Comparison of ENCODE assay signal across 11 mouse cellular contexts in the genomic region with DNA sequence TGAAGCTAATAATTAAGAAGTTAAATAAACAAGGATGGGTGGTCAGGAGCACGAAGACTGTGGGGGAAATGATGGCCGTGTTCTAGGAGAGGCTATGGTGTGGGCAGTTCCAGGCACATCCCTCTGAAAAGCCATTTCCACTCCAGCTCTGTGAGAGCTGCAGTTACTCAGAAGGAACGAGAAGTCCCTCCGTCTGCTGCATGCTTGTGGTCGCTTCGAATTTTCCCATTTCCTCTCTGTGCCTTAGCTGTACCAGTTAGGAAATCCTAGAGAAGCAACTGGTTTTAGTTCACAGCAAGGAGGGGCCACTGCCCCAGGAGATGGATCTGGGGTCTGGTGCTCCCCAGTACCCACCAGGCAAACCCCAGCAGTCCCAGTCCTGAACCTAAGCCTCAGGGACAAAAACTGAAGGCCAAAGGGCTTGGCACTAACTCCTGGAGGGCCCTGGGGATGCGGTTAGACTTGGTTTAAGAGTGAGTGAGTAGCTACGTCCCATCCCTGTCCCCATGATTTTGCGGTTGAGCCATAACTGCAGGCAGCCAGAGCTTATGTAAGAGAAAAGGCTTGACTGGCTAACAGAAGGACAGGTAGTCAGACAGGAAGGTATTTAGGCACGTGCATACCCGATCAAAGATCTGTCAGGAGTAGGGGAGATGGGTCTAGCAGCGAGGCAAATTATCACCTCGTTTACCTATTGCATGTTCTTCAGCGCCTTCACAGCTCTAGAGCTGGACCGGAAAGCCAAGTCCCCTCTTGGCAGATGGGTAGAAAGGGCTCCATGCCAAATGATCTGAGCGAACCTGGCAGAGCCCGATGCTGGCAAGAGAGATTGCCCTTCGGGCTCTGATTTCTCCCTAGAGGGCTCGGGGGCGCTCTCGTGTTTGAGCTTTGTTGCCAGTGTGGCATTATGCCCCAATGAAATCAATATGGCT. TPM values are rescaled to one million over a fixed set of nuclear protein-coding genes. Genes with fewer than 3 reads are reported as not detected.
DNase-seq lines count a peak whose midpoint lies in the region; ATAC-seq and TF ChIP-seq lines count a peak whose summit lies in the region.
"Had no signal": no experiment of that assay in that cellular context is flagged by ENCODE, and none has a peak within 500 bp of the region (broad histone marks: within the 10 kb centered on the region; RNA-seq: fewer than 3 reads in every experiment).

No protein-coding gene starts in this region.

- H3K4me2 ChIP-seq in hindbrain, embryonic 15.5 days = peak overlapping the region; percentile 14; the same call in 1 of the 2 replicates
- no peak overlapping the region for H3K4me2 ChIP-seq in hindbrain, embryonic 11.5 days (replicated peaks; ENCODE audit: low read depth, low read length)
- H3K4me2 ChIP-seq in midbrain, postnatal 0 days (ENCODE audit: low read depth, low read length, poor library complexity, severe bottlenecking) = no peak overlapping the region
- H3K4me2 ChIP-seq in liver, embryonic 16.5 days (ENCODE audit: low read depth, low read length) = no peak overlapping the region

- no peaks in the 10 kb centered on the region for H3K9me3 ChIP-seq in hindbrain, embryonic 15.5 days
- H3K9me3 ChIP-seq in hindbrain, embryonic 11.5 days (ENCODE audit: control insufficient read depth, low read length) = no peaks in the 10 kb centered on the region
- H3K9me3 ChIP-seq in midbrain, postnatal 0 days (ENCODE audit: low read length) = no peaks in the 10 kb centered on the region
- 0 out of 2 replicates have a peak, but pooled peaks cover 4% of the 10 kb centered on the region for H3K9me3 ChIP-seq in midbrain, embryonic 10.5 days (replicated peaks)
- H3K9me3 ChIP-seq in liver, embryonic 16.5 days (replicated peaks; ENCODE audit: control insufficient read depth, low read length) = peaks cover 4% of the 10 kb centered on the region; the same call in 1 of the 2 replicates

- peaks cover 37% of the 10 kb centered on the region for H3K27me3 ChIP-seq in hindbrain, embryonic 15.5 days
- H3K27me3 ChIP-seq in hindbrain, embryonic 11.5 days (ENCODE audit: control insufficient read depth, insufficient read depth, low read length) = peaks cover 10% of the 10 kb centered on the region; the same call in 1 of the 2 replicates
- H3K27me3 ChIP-seq in midbrain, postnatal 0 days (ENCODE audit: insufficient read depth, low read length) = peaks cover 4% of the 10 kb centered on the region; the same call in 1 of the 2 replicates
- peaks cover 35% of the 10 kb centered on the region for H3K27me3 ChIP-seq in midbrain, embryonic 10.5 days (ENCODE audit: low read depth, poor library complexity, severe bottlenecking)
- no peaks in the 10 kb centered on the region for H3K27me3 ChIP-seq in liver, embryonic 16.5 days (ENCODE audit: control insufficient read depth, insufficient read depth, low read depth, low read length)

- no peak for TF ChIP-seq CTCF in midbrain, postnatal 0 days (IDR thresholded peaks at IDR 0.05)

- peaks cover 3% of the 10 kb centered on the region; the same call in 1 of the 2 replicates for H3K4me1 ChIP-seq in hindbrain, embryonic 15.5 days (replicated peaks)
- H3K4me1 ChIP-seq in hindbrain, embryonic 11.5 days (replicated peaks; ENCODE audit: control insufficient read depth, insufficient read depth, low read length) = no peaks in the 10 kb centered on the region
- 0 out of 2 replicates have a peak, but pooled peaks cover 3% of the 10 kb centered on the region for H3K4me1 ChIP-seq in midbrain, postnatal 0 days (ENCODE audit: insufficient read depth, low read length)
- peaks cover 4% of the 10 kb centered on the region; the same call in 1 of the 2 replicates for H3K4me1 ChIP-seq in midbrain, embryonic 10.5 days
- peaks cover 40% of the 10 kb centered on the region for H3K4me1 ChIP-seq in liver, embryonic 16.5 days (ENCODE audit: control insufficient read depth, low read depth, low read length)

- 0 out of 2 replicates have a peak, but pooled peaks have one; percentile 23 for ATAC-seq in hindbrain, embryonic 15.5 days (ENCODE audit: low FRiP score, low read depth)
- no peak for ATAC-seq in hindbrain, embryonic 11.5 days (ENCODE audit: low FRiP score)
- no peak for ATAC-seq in midbrain, postnatal 0 days (ENCODE audit: low FRiP score)
- ATAC-seq in liver, embryonic 16.5 days (ENCODE audit: low read depth) = no peak

- DNase-seq in hindbrain, embryonic 11.5 days (ENCODE audit: low spot score) = no peak
- peak; percentile 90 for DNase-seq in midbrain, postnatal 0 days (ENCODE audit: low spot score)
- no peak for DNase-seq in midbrain, embryonic 10.5 days (ENCODE audit: low spot score)
- peak; percentile 95 to 96 for DNase-seq in cerebellum, postnatal 14 days
- no peak for DNase-seq in T-cell, adult 2 months (ENCODE audit: low spot score)
- DNase-seq in frontal cortex, postnatal 25 days (ENCODE audit: low spot score in 2 of 2) = no peak

- no peak overlapping the region for H3K4me3 ChIP-seq in hindbrain, embryonic 15.5 days
- no peak overlapping the region for H3K4me3 ChIP-seq in hindbrain, embryonic 11.5 days (ENCODE audit: low read depth, low read length)
- H3K4me3 ChIP-seq in midbrain, postnatal 0 days (ENCODE audit: low read depth, low read length) = no peak overlapping the region
- H3K4me3 ChIP-seq in midbrain, embryonic 10.5 days = no peak overlapping the region
- H3K4me3 ChIP-seq in liver, embryonic 16.5 days (ENCODE audit: low read depth, low read length) = no peak overlapping the region

- H3K27ac ChIP-seq in hindbrain, embryonic 15.5 days (replicated peaks) = no peak overlapping the region
- no peak overlapping the region for H3K27ac ChIP-seq in hindbrain, embryonic 11.5 days (ENCODE audit: low read depth, low read length)
- no peak overlapping the region for H3K27ac ChIP-seq in midbrain, postnatal 0 days (ENCODE audit: low read depth, low read length)
- H3K27ac ChIP-seq in midbrain, embryonic 10.5 days (replicated peaks) = no peak overlapping the region
- peak overlapping the region; percentile 0; the same call in 1 of the 2 replicates for H3K27ac ChIP-seq in liver, embryonic 16.5 days (ENCODE audit: low read length)

- no peaks in the 10 kb centered on the region for H3K36me3 ChIP-seq in hindbrain, embryonic 15.5 days
- no peaks in the 10 kb centered on the region for H3K36me3 ChIP-seq in hindbrain, embryonic 11.5 days (ENCODE audit: control insufficient read depth, insufficient read depth, low read length)
- H3K36me3 ChIP-seq in midbrain, postnatal 0 days (ENCODE audit: insufficient read depth, low read length) = no peaks in the 10 kb centered on the region
- no peaks in the 10 kb centered on the region for H3K36me3 ChIP-seq in midbrain, embryonic 10.5 days
- H3K36me3 ChIP-seq in liver, embryonic 16.5 days (ENCODE audit: control insufficient read depth, insufficient read depth) = no peaks in the 10 kb centered on the region
- H3K36me3 ChIP-seq: G1E had no signal

- 73% methylated on average over 21 of the region's 21 CpGs for WGBS in hindbrain, embryonic 15.5 days
- WGBS in hindbrain, embryonic 11.5 days = 93% methylated on average over 21 of the region's 21 CpGs
- WGBS in midbrain, postnatal 0 days = 81% methylated on average over 21 of the region's 21 CpGs
- 93% methylated on average over 21 of the region's 21 CpGs for WGBS in midbrain, embryonic 10.5 days
- WGBS in liver, embryonic 16.5 days (ENCODE audit: insufficient replicate concordance) = 84% methylated on average over 21 of the region's 21 CpGs

- no peak overlapping the region for H3K9ac ChIP-seq in hindbrain, embryonic 15.5 days
- no peak overlapping the region for H3K9ac ChIP-seq in hindbrain, embryonic 11.5 days (ENCODE audit: low read depth, low read length)
- H3K9ac ChIP-seq in midbrain, postnatal 0 days (replicated peaks; ENCODE audit: low read length, poor library complexity, severe bottlenecking) = no peak overlapping the region
- no peak overlapping the region for H3K9ac ChIP-seq in liver, embryonic 16.5 days (ENCODE audit: low read depth, low read length)

RNA-seq across cellular contexts. Expression of a gene that starts 10.3 kb away (rescaled TPM):
- 0.59 and 0.69 TPM in 2 replicates for polyA plus RNA-seq in hindbrain, embryonic 15.5 days (2015; fragmentation: Nextera tagmentation; extraction: Ambion mirVana)
- 0.17 and 0.25 TPM in 2 replicates for polyA plus RNA-seq in hindbrain, embryonic 11.5 days (2014; fragmentation: Nextera tagmentation; extraction: Ambion mirVana)
- 0.77 and 1.7 TPM in 2 replicates for total RNA-seq in midbrain, postnatal 0 days (2014; rRNA removed)
- polyA plus RNA-seq in midbrain, postnatal 0 days (2015; fragmentation: Nextera tagmentation; extraction: Ambion mirVana) = 0.81 and 1.3 TPM in 2 replicates
- polyA plus RNA-seq in midbrain, embryonic 10.5 days (2016; fragmentation: Nextera tagmentation; extraction: Ambion mirVana) = 0.05 TPM in 1 of 2 replicates, not detected in the other
- polyA plus RNA-seq in liver, embryonic 16.5 days (2015; fragmentation: Nextera tagmentation; extraction: Ambion mirVana) = not detected in 2 replicates
- polyA plus RNA-seq: intestine, embryonic 14.5 days; limb, embryonic 11.5 days had no signal

RNA-seq across cellular contexts. Expression of a gene that starts 40.2 kb away (rescaled TPM):
- 58.7 and 61.2 TPM in 2 replicates for polyA plus RNA-seq in hindbrain, embryonic 15.5 days (2015; fragmentation: Nextera tagmentation; extraction: Ambion mirVana)
- polyA plus RNA-seq in hindbrain, embryonic 11.5 days (2014; fragmentation: Nextera tagmentation; extraction: Ambion mirVana) = 91.1 and 104 TPM in 2 replicates
- 54.0 and 86.2 TPM in 2 replicates for total RNA-seq in midbrain, postnatal 0 days (2014; rRNA removed)
- 19.8 and 27.1 TPM in 2 replicates for polyA plus RNA-seq in midbrain, postnatal 0 days (2015; fragmentation: Nextera tagmentation; extraction: Ambion mirVana)
- 60.9 and 75.3 TPM in 2 replicates for polyA plus RNA-seq in midbrain, embryonic 10.5 days (2016; fragmentation: Nextera tagmentation; extraction: Ambion mirVana)
- 15.4 and 18.3 TPM in 2 replicates for polyA plus RNA-seq in liver, embryonic 16.5 days (2015; fragmentation: Nextera tagmentation; extraction: Ambion mirVana)

Comparison
In these comparisons a context has a peak if more than half of its experiments do, and no peak if none do; other contexts are left out.
1. DNase-seq: peak in midbrain, postnatal 0 days (single experiment) and cerebellum, postnatal 14 days (2 of 2); none in hindbrain, embryonic 11.5 days (single experiment), midbrain, embryonic 10.5 days (single experiment), T-cell, adult 2 months (single experiment) and frontal cortex, postnatal 25 days (0 of 2).